Mouse (Mus musculus): ENCODE results near the gene Rnf130.

The Rnf130 gene

GRCm38 (mm10) chr11:50024833-50025720, at the start of gene Rnf130:
TSS of gene Rnf130 (plus strand) at chr11:50025346.
- DNase-seq (ENCODE audit: low read depth, low spot score): peak; percentile 82

GRCm38 (mm10) chr11:49977963-49978568, 47.1 kb upstream of the Rnf130 start:
- no peak for DNase-seq (ENCODE audit: low read depth, low spot score)

GRCm38 (mm10) chr11:49978935-49979334, 46.2 kb upstream of the Rnf130 start:
- no peak for DNase-seq (ENCODE audit: low read depth, low spot score)

GRCm38 (mm10) chr11:49980681-49981235, 44.4 kb upstream of the Rnf130 start:
- DNase-seq (ENCODE audit: low read depth, low spot score): no peak

- DNase-seq (ENCODE audit: low read depth, low spot score): no peak
Observed at GRCm38 (mm10) chr11:49981321-49981963, 43.7 kb upstream of the Rnf130 start.

- no peak for DNase-seq (ENCODE audit: low read depth, low spot score)
Observed at GRCm38 (mm10) chr11:49982094-49982493, 43.1 kb upstream of the Rnf130 start.

- no peak for DNase-seq (ENCODE audit: low read depth, low spot score)
Observed at GRCm38 (mm10) chr11:49982881-49983280, 42.3 kb upstream of the Rnf130 start.

- no peak for DNase-seq (ENCODE audit: low read depth, low spot score)
Observed at GRCm38 (mm10) chr11:49983875-49984552, 41.1 kb upstream of the Rnf130 start.

GRCm38 (mm10) chr11:49985009-49985408, 40.1 kb upstream of the Rnf130 start:
- no peak for DNase-seq (ENCODE audit: low read depth, low spot score)

GRCm38 (mm10) chr11:49986277-49987036, 38.7 kb upstream of the Rnf130 start:
- DNase-seq (ENCODE audit: low read depth, low spot score): peak; percentile 46

- DNase-seq (ENCODE audit: low read depth, low spot score): no peak
Observed at GRCm38 (mm10) chr11:49994536-49994935, 30.6 kb upstream of the Rnf130 start.

GRCm38 (mm10) chr11:49996398-49996797, 28.7 kb upstream of the Rnf130 start:
- DNase-seq (ENCODE audit: low read depth, low spot score): no peak

- DNase-seq (ENCODE audit: low read depth, low spot score): no peak
Observed at GRCm38 (mm10) chr11:49997321-49997720, 27.8 kb upstream of the Rnf130 start.

GRCm38 (mm10) chr11:50002853-50003252, 22.3 kb upstream of the Rnf130 start:
- DNase-seq (ENCODE audit: low read depth, low spot score): no peak

GRCm38 (mm10) chr11:50007776-50008175, 17.4 kb upstream of the Rnf130 start:
- DNase-seq (ENCODE audit: low read depth, low spot score): no peak

GRCm38 (mm10) chr11:50008231-50008630, 16.9 kb upstream of the Rnf130 start:
- DNase-seq (ENCODE audit: low read depth, low spot score): no peak

- no peak for DNase-seq (ENCODE audit: low read depth, low spot score)
Observed at GRCm38 (mm10) chr11:50013016-50013415, 12.1 kb upstream of the Rnf130 start.

GRCm38 (mm10) chr11:50016503-50016902, 8.6 kb upstream of the Rnf130 start:
- DNase-seq (ENCODE audit: low read depth, low spot score): no peak

- no peak for DNase-seq (ENCODE audit: low read depth, low spot score)
Observed at GRCm38 (mm10) chr11:50017511-50017910, 7.6 kb upstream of the Rnf130 start.

- no peak for DNase-seq (ENCODE audit: low read depth, low spot score)
Observed at GRCm38 (mm10) chr11:50018848-50019247, 6.3 kb upstream of the Rnf130 start.

GRCm38 (mm10) chr11:50022085-50022484, 3.1 kb upstream of the Rnf130 start:
- no peak for DNase-seq (ENCODE audit: low read depth, low spot score)

Data from WW6 (cell line).